Mouse (Mus musculus) midbrain, embryonic 14.5 days (tissue): ENCODE measurements around the gene Fbln2. TPM values are rescaled to one million over a fixed set of nuclear protein-coding genes. Genes with fewer than 3 reads are reported as not detected.

Source experiments
- ATAC-seq: fragments of 200-750 bp; cut with Nextera tagmentation; 2 replicates; pipeline ENCODE4 v1.8.0; 2017; ENCODE audit warnings: moderate number of reproducible peaks, moderate library complexity; ENCODE audit not compliant: low FRiP score, low TSS enrichment
- DNase-seq: peaks from one replicate; pipeline ENCODE4 v3.0.0-alpha.2; 2015
- H3K27ac ChIP-seq: fragments of 300-500 bp; sonication (generic); replicated peaks from 2 replicates; pipeline ENCODE4 v1.5.1; 2014; ENCODE audit warnings: mild to moderate bottlenecking, low read depth, low read length, moderate library complexity
- H3K27me3 ChIP-seq: fragments of 300-500 bp; sonication (generic); 2 replicates; pipeline ENCODE4 v1.6.1; 2014; ENCODE audit warnings: low read length, control low read depth, mixed read lengths; ENCODE audit not compliant: control insufficient read depth, insufficient read depth
- H3K36me3 ChIP-seq: fragments of 300-500 bp; sonication (generic); 2 replicates; pipeline ENCODE4 v1.6.1; 2014; ENCODE audit warnings: low read length, control low read depth; ENCODE audit not compliant: control insufficient read depth, insufficient read depth
- H3K4me1 ChIP-seq: fragments of 300-500 bp; sonication (generic); 2 replicates; pipeline ENCODE4 v1.6.1; 2014; ENCODE audit warnings: mild to moderate bottlenecking, antibody characterized with exemption, low read length, control low read depth; ENCODE audit not compliant: control insufficient read depth, insufficient read depth
- H3K4me2 ChIP-seq: fragments of 300-500 bp; sonication (generic); 2 replicates; pipeline ENCODE4 v1.6.1; 2014; ENCODE audit warnings: mild to moderate bottlenecking, low read length, moderate library complexity
- H3K4me3 ChIP-seq: fragments of 300-500 bp; sonication (generic); replicated peaks from 2 replicates; pipeline ENCODE4 v1.5.1; 2014; ENCODE audit warnings: low read depth, low read length
- H3K9ac ChIP-seq: fragments of 300-500 bp; sonication (generic); replicated peaks from 2 replicates; pipeline ENCODE4 v1.6.1; 2014; ENCODE audit warnings: mild to moderate bottlenecking, low read length, moderate library complexity
- H3K9me3 ChIP-seq: fragments of 300-500 bp; sonication (generic); 2 replicates; pipeline ENCODE4 v1.6.1; 2016; ENCODE audit warnings: low read length, control low read depth, mixed read lengths; ENCODE audit not compliant: control insufficient read depth
- WGBS: fragments of 180-500 bp; shearing (Covaris S2); extraction: QIAGEN DNeasy Blood & Tissue Kit; methylation state at CpG from one replicate; pipeline ENCODE4 v1.1.7; 2014; 5-methylcytosine and 5-hydroxymethylcytosine counted together
- polyA plus RNA-seq: library from polyadenylated mRNA; unstranded; fragments of >200 nt; fragmentation: Nextera tagmentation; extraction: Ambion mirVana; gene quantifications from 2 replicates; pipeline ENCODE4 v1.2.1, GENCODE M21; 2014

Fbln2 gene
- polyA plus RNA-seq, 1 experiment from 2014 or later: 12.0 TPM

DNA sequence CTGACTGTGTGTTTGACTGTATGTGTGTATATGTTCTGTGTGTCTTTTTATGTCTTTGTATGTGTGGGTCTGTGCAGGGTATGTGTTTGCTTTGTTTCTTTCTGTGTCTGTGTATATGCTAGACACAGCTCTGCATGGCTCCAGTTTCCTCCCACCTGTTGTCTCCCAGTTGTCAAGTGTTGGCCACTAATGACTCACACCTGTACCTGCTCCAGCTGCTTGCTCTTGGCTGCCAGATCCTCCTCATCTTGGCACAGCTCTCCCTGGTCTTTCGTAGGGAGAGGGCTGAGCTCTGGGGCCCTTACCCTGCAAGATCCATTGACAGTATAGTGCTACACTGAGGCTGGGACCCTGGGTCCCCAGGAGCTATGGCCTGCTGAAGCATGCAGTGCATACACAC is 13.8 kb downstream of the Fbln2 start:
- WGBS: 88% methylated on average over 1 of the region's 1 CpGs
- no peak overlapping the region for H3K9ac ChIP-seq
- ATAC-seq: no peak

DNA sequence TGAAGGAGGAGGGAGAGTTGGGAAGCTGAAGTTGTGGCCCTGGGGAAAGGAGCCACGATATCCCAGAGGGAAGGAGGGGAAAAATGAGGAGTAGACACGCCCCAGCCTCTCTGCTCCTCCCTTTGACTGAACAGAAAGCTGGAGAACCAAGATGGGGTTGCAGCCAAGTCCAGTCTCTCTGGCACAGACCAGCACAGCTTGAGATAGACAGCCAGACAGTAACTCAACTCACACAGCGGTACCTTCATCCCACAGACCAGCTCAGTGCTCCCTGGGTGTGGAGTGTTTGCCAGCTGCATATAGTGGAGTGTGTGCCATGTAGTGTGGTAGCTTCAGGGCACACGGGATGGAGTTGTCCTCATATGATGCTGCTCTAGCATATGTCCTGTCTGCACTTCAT is 16.7 kb downstream of the Fbln2 start:
- Histone ChIP-seq H3K36me3 (no peaks in the 10 kb centered on the region), H3K27ac (no peak overlapping the region), H3K4me3 (no peak overlapping the region), H3K4me1 (no peaks in the 10 kb centered on the region), H3K9me3 (no peaks in the 10 kb centered on the region), H3K27me3 (no peaks in the 10 kb centered on the region), H3K9ac (no peak overlapping the region), H3K4me2 (no peak overlapping the region)
- WGBS: 68% methylated on average over 4 of the region's 4 CpGs
- DNase-seq (no peak), ATAC-seq (no peak)

More for the DNA sequence above, 13.8 kb downstream of the Fbln2 start:
- no peaks in the 10 kb centered on the region for H3K36me3 ChIP-seq
- H3K4me2 ChIP-seq: no peak overlapping the region
- H3K4me1 ChIP-seq: no peaks in the 10 kb centered on the region
- DNase-seq: no peak
- no peak overlapping the region for H3K4me3 ChIP-seq
- H3K27me3 ChIP-seq: no peaks in the 10 kb centered on the region
- H3K9me3 ChIP-seq: no peaks in the 10 kb centered on the region
- H3K27ac ChIP-seq: no peak overlapping the region

DNA sequence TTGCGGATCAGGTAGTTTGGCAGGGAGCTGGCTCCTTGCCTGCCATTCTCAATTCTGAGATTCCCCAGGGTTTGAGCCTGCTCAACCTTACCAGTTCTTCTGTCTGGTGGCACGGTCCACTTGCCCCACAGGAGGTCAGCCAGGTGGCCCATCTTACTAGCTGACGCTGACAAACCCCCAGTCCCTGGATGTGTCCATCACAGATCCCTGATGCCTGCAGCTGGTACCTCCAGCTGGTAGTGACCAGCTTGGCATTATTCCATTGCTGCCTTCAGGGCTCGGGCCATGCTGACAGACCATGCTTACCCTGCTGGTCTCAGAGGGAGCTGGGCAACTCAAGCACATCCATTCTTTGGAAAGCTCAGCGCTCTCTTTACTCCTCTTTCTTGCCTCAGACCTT is 18.7 kb downstream of the Fbln2 start:
- DNase-seq (no peak), ATAC-seq (no peak)
- Histone ChIP-seq H3K4me3 (no peak overlapping the region), H3K9ac (no peak overlapping the region), H3K27ac (no peak overlapping the region), H3K4me2 (no peak overlapping the region), H3K27me3 (no peaks in the 10 kb centered on the region), H3K4me1 (0 out of 2 replicates have a peak, but pooled peaks cover 5% of the 10 kb centered on the region), H3K36me3 (no peaks in the 10 kb centered on the region), H3K9me3 (no peaks in the 10 kb centered on the region)
- WGBS: 82% methylated on average over 5 of the region's 5 CpGs

DNA sequence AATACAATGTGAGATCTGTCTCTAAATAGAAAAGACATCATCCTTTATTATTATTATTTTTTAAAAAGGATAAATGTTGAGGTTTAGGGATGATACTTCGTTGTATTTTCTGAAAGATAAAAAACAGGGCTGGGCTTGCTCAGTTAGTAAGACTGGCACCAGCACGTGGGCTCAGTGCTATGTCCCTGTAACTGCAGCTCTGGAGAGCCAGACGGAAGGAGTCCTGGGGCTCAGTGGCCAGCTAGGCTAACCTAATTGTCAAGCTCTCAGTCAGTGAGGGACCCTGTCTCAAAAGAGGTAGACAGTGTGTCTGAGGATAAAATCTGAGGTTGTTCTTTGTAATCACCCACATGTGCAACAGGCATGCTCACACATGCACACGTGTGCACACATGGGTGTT is 19.3 kb downstream of the Fbln2 start:
- Histone ChIP-seq H3K36me3 (no peaks in the 10 kb centered on the region), H3K4me3 (no peak overlapping the region), H3K4me2 (no peak overlapping the region), H3K27ac (no peak overlapping the region), H3K9me3 (no peaks in the 10 kb centered on the region), H3K9ac (no peak overlapping the region), H3K27me3 (no peaks in the 10 kb centered on the region), H3K4me1 (0 out of 2 replicates have a peak, but pooled peaks cover 5% of the 10 kb centered on the region)
- WGBS: 86% methylated on average over 4 of the region's 4 CpGs
- DNase-seq (no peak), ATAC-seq (no peak)

DNA sequence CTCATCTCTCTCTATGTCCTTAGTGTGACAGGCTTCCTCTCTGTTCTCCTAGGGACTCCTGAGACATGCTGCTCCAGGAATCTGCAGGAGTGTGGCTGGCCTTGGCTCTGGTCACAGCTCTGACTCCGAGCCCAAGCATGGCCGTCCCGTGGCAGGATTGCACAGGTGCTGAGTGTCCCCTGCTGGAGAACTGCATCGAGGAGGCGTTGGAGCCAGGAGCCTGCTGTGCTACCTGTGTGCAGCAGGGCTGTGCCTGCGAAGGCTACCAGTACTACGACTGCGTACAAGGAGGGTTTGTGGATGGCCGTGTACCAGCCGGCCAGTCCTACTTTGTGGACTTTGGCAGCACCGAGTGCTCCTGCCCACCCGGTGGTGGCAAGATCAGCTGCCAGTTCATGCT is 20.8 kb downstream of the Fbln2 start:
- WGBS: 80% methylated on average over 12 of the region's 12 CpGs
- Histone ChIP-seq H3K4me1 (0 out of 2 replicates have a peak, but pooled peaks cover 5% of the 10 kb centered on the region), H3K9ac (no peak overlapping the region), H3K9me3 (no peaks in the 10 kb centered on the region), H3K27me3 (no peaks in the 10 kb centered on the region), H3K4me3 (no peak overlapping the region), H3K36me3 (no peaks in the 10 kb centered on the region), H3K4me2 (no peak overlapping the region), H3K27ac (no peak overlapping the region)
- ATAC-seq (no peak), DNase-seq (no peak)

DNA sequence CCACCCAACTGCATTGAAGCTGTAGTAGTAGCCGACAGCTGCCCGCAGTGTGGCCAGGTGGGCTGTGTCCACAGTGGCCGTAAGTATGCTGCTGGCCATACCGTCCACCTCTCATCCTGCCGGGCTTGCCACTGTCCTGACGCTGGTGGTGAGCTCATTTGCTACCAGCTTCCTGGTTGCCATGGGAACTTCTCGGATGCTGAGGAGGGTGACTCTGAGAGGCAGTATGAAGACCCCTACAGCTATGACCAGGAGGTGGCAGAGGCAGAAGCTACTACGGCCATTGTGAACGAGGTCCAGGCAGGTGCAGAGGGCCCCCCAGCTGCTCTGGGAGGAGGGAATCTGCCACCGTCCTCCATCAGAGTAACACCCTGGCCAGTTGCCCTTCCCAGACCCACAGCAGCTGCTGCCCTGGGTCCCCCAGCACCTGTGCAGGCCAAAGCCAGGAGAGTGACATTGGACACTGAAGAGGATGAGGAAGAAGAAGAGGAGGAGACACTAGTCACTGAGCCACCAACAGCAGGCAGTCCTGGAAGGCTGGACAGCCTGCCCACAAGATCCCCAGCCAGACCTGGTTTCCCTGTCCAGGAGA is 21.3 kb downstream of the Fbln2 start:
- DNase-seq: peak; percentile 46

DNA sequence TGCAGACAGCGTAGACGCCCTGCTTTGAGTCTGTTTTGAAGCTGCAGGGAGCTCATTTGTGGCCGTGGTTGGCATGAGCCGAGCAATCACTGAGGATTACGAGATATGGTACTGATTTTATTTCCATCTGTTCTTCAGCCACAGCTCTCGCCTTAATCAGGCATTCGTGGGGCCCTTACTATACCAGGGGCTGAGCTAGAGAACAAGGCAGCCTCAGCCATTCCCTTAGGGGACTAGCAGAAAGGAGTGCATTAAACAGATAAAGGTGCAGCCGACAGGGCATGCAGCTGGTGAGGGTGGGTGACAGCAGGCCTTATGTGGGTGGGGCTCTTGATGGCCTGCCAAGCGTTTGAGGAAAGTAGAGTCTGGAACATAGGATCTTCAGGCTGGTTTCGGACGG is 23.8 kb downstream of the Fbln2 start:
- H3K9ac ChIP-seq: no peak overlapping the region
- H3K9me3 ChIP-seq: no peaks in the 10 kb centered on the region
- H3K4me2 ChIP-seq: no peak overlapping the region
- H3K36me3 ChIP-seq: no peaks in the 10 kb centered on the region
- 41% methylated on average over 11 of the region's 11 CpGs for WGBS
- ATAC-seq (no peak), DNase-seq (no peak)
- H3K4me3 ChIP-seq: no peak overlapping the region
- no peaks in the 10 kb centered on the region for H3K27me3 ChIP-seq
- H3K4me1 ChIP-seq: 0 out of 2 replicates have a peak, but pooled peaks cover 5% of the 10 kb centered on the region
- H3K27ac ChIP-seq: no peak overlapping the region; the same call in 1 of the 2 replicates

More for the DNA sequence above, 21.3 kb downstream of the Fbln2 start:
- WGBS: 58% methylated on average over 10 of the region's 10 CpGs
- 0 out of 2 replicates have a peak, but pooled peaks cover 5% of the 10 kb centered on the region for H3K4me1 ChIP-seq
- no peak overlapping the region for H3K4me2 ChIP-seq
- H3K9me3 ChIP-seq: no peaks in the 10 kb centered on the region
- H3K27me3 ChIP-seq: no peaks in the 10 kb centered on the region
- no peak overlapping the region for H3K4me3 ChIP-seq
- no peaks in the 10 kb centered on the region for H3K36me3 ChIP-seq
- ATAC-seq: no peak
- no peak overlapping the region for H3K9ac ChIP-seq
- H3K27ac ChIP-seq: no peak overlapping the region

DNA sequence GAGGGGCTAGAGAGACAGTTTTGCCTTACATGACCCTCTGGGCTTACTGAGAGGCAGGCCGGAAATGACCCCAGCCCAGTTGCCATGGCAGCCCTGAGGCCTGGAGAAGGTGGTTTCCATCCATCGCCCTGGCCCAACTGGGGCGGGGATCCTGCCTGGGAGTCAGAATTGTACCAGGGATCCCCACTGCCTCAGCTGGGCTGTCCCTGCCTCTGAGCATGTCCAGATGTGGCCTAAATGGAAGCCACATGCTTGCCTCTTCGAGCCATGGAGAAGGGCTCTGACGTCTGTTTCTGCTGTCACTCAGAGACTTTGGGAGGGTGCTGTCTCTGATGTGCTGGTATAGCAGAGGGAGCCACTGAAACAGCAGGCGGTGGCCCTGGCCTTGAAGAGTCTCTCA is 24.2 kb downstream of the Fbln2 start:
- H3K9me3 ChIP-seq: no peaks in the 10 kb centered on the region
- DNase-seq: no peak
- no peak overlapping the region for H3K27ac ChIP-seq
- no peaks in the 10 kb centered on the region for H3K27me3 ChIP-seq
- no peak overlapping the region for H3K9ac ChIP-seq
- H3K4me2 ChIP-seq: no peak overlapping the region
- no peak overlapping the region for H3K4me3 ChIP-seq
- H3K36me3 ChIP-seq: no peaks in the 10 kb centered on the region
- H3K4me1 ChIP-seq: 0 out of 2 replicates have a peak, but pooled peaks cover 5% of the 10 kb centered on the region
- WGBS: 52% methylated on average over 6 of the region's 6 CpGs
- no peak for ATAC-seq

DNA sequence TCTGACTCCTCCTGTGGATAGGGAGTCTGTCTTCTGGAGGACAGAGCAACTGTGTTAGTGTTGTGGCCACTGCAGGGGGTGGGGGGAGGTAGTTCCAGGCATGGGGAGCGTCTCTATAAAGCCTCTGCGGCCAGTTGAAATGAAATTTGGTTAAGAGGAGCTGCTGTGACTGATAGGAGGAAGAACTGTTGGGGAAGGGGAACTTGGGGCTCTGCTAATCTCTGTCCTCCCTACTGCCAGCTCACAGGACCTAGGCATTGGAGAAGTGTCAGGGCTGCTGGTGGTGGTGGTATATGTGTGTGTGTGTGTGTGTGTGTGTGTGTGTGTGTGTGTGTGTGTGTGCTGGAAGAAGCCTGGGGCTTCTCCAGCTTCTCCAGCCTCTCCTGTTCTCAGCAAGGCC is 25.0 kb downstream of the Fbln2 start:
- no peak overlapping the region for H3K9ac ChIP-seq
- H3K9me3 ChIP-seq: no peaks in the 10 kb centered on the region
- no peaks in the 10 kb centered on the region for H3K27me3 ChIP-seq
- H3K4me3 ChIP-seq: no peak overlapping the region
- DNase-seq (no peak), ATAC-seq (no peak)
- no peak overlapping the region for H3K27ac ChIP-seq
- 61% methylated on average over 2 of the region's 2 CpGs for WGBS
- no peaks in the 10 kb centered on the region for H3K36me3 ChIP-seq
- H3K4me1 ChIP-seq: 0 out of 2 replicates have a peak, but pooled peaks cover 5% of the 10 kb centered on the region
- H3K4me2 ChIP-seq: no peak overlapping the region
